8 mouse cellular contexts compared by ENCODE assay signal in genomic region chr10:126853286-126853685, GRCm38 (mm10). TPM values are rescaled to one million over a fixed set of nuclear protein-coding genes. Genes with fewer than 3 reads are reported as not detected.
DNase-seq lines count a peak whose midpoint lies in the region; ATAC-seq lines count a peak whose summit lies in the region.

No protein-coding gene starts in this region.

- peak; percentile 9 for DNase-seq in adrenal gland, postnatal 25 days
- no peak for DNase-seq in adrenal gland, adult 18-20 months (ENCODE audit: low spot score in 2 of 2)
- DNase-seq in left cerebral cortex, postnatal 4 days = peak; percentile 8
- DNase-seq in left cerebral cortex, postnatal 36 days (ENCODE audit: low spot score in 2 of 2) = no peak
- DNase-seq in R1 (ENCODE audit: low read depth, low spot score) = peak; percentile 61
- no peak for DNase-seq in c-Kit-positive CD71-positive TER-119-positive erythroid progenitor cells, embryonic 14.5 days (ENCODE audit: low spot score)
- DNase-seq in urinary bladder, postnatal 4 days (ENCODE audit: low spot score in 2 of 2) = no peak

- peak; percentile 98 for ATAC-seq in megakaryocyte progenitor cell, adult 5-6 weeks (replicated peaks; ENCODE audit: poor library complexity)

- intact Hi-C loops in left cerebral cortex, postnatal 4 days (cut with DNase I) = no loop called here
- intact Hi-C loops in left cerebral cortex, postnatal 36 days (cut with DNase I) = no loop called here

RNA-seq across cellular contexts. Expression of gene Atp23, which starts 47.9 kb away (rescaled TPM):
- total RNA-seq in adrenal gland, postnatal 25 days (2021) = 7.6 and 9.5 TPM in 2 replicates
- total RNA-seq in adrenal gland, adult 18-20 months (2021) = 1 to 10 TPM; 4.6 to 5.5 TPM
- 10 to 100 TPM in 1 of 2 experiments, 1 to 10 TPM in 1; 9.6 to 12.4 TPM for total RNA-seq in left cerebral cortex, postnatal 4 days (2021)
- total RNA-seq in left cerebral cortex, postnatal 36 days (2021) = 1 to 10 TPM; 8.9 to 9.5 TPM
- total RNA-seq in megakaryocyte progenitor cell, adult 5-6 weeks (2015) = 25.1 and 30.4 TPM in 2 replicates
- total RNA-seq in megakaryocyte progenitor cell, adult 5-6 weeks (2017) = 10.3 and 11.1 TPM in 2 replicates

Comparison
In these comparisons a context has a peak if more than half of its experiments do, and no peak if none do; other contexts are left out.
1. DNase-seq: peak in adrenal gland, postnatal 25 days (single experiment), left cerebral cortex, postnatal 4 days (single experiment) and R1 (single experiment); none in adrenal gland, adult 18-20 months (0 of 2), left cerebral cortex, postnatal 36 days (0 of 2), c-Kit-positive CD71-positive TER-119-positive erythroid progenitor cells, embryonic 14.5 days (single experiment) and urinary bladder, postnatal 4 days (0 of 2).